Mouse (Mus musculus) activated CD4-positive, CD25-positive, alpha-beta regulatory T cell, adult 4 months (primary cell): ENCODE measurements around the gene Epm2aip1. TPM values are rescaled to one million over a fixed set of nuclear protein-coding genes. Genes with fewer than 3 reads are reported as not detected.

Experiments used
- ATAC-seq: one replicate; pipeline ENCODE4 v1.8.0; 2017
- polyA plus RNA-seq, 2 experiments: library from polyadenylated mRNA; unstranded; fragments of 100-300 nt; shearing (Covaris generic); gene quantifications; one replicate each; pipeline ENCODE4 v1.2.1; 2017

Gene Epm2aip1
- polyA plus RNA-seq, 2 experiments from 2014 or later, result 6.6 to 9.3 TPM

- ATAC-seq, result peak; percentile 19
Measured at GRCm38 (mm10) chr9:111289294-111289831, 17.6 kb downstream of the Epm2aip1 start.

- ATAC-seq, result peak; percentile 76
Measured at GRCm38 (mm10) chr9:111289832-111290339, 18.2 kb downstream of the Epm2aip1 start.

- ATAC-seq, result no peak
Measured at GRCm38 (mm10) chr9:111290539-111291100, 18.9 kb downstream of the Epm2aip1 start.

GRCm38 (mm10) chr9:111293234-111293633 is 21.5 kb downstream of the Epm2aip1 start:
- ATAC-seq, result no peak

GRCm38 (mm10) chr9:111294911-111295310 is 23.2 kb downstream of the Epm2aip1 start:
- no peak for ATAC-seq

GRCm38 (mm10) chr9:111295323-111295722 is 23.6 kb downstream of the Epm2aip1 start:
- ATAC-seq, result no peak

- ATAC-seq, result no peak
Measured at GRCm38 (mm10) chr9:111296433-111296832, 24.7 kb downstream of the Epm2aip1 start.

GRCm38 (mm10) chr9:111298606-111299005 is 26.9 kb downstream of the Epm2aip1 start:
- ATAC-seq, result no peak

- ATAC-seq, result no peak
Measured at GRCm38 (mm10) chr9:111302196-111302831, 30.6 kb downstream of the Epm2aip1 start.

GRCm38 (mm10) chr9:111304036-111304435 is 32.3 kb downstream of the Epm2aip1 start:
- no peak for ATAC-seq

GRCm38 (mm10) chr9:111306142-111306541 is 34.4 kb downstream of the Epm2aip1 start:
- no peak for ATAC-seq

GRCm38 (mm10) chr9:111311031-111311842 is 39.5 kb downstream of the Epm2aip1 start, which contains the start of gene Trank1:
Gene Trank1, plus strand, starts transcription at chr9:111311739.
- no peak for ATAC-seq

GRCm38 (mm10) chr9:111311843-111312441 is 40.2 kb downstream of the Epm2aip1 start:
- ATAC-seq, result no peak

- ATAC-seq, result no peak
Measured at GRCm38 (mm10) chr9:111312442-111313141, 40.9 kb downstream of the Epm2aip1 start.

- ATAC-seq, result no peak
Measured at GRCm38 (mm10) chr9:111313299-111313698, 41.6 kb downstream of the Epm2aip1 start.

GRCm38 (mm10) chr9:111313793-111314192 is 42.1 kb downstream of the Epm2aip1 start:
- ATAC-seq, result no peak

- ATAC-seq, result no peak
Measured at GRCm38 (mm10) chr9:111314219-111314618, 42.5 kb downstream of the Epm2aip1 start.

- no peak for ATAC-seq
Measured at GRCm38 (mm10) chr9:111320912-111321311, 49.2 kb downstream of the Epm2aip1 start.

GRCm38 (mm10) chr9:111324881-111325280 is 53.2 kb downstream of the Epm2aip1 start:
- no peak for ATAC-seq
